Mouse (Mus musculus) ES-E14 (cell line): Measurements from ENCODE around the gene Dcbld2.

Source experiments
- HCFC1 ChIP-seq: IDR thresholded peaks from 2 replicates; pipeline ENCODE4 v1.6.1; 2012; ENCODE audit warnings: low read length, inconsistent platforms, borderline replicate concordance; ENCODE audit not compliant: insufficient read depth
- MAFK ChIP-seq: IDR thresholded peaks from 2 replicates; pipeline ENCODE4 v1.6.1; 2014; ENCODE audit warnings: mild to moderate bottlenecking, low read depth, low read length, inconsistent platforms; ENCODE audit not compliant: insufficient read depth
- ZC3H11A ChIP-seq: IDR thresholded peaks from 2 replicates; pipeline ENCODE4 v1.6.1; 2012; ENCODE audit warnings: low read depth, mild to moderate bottlenecking, inconsistent platforms, low read length, borderline replicate concordance

DNA sequence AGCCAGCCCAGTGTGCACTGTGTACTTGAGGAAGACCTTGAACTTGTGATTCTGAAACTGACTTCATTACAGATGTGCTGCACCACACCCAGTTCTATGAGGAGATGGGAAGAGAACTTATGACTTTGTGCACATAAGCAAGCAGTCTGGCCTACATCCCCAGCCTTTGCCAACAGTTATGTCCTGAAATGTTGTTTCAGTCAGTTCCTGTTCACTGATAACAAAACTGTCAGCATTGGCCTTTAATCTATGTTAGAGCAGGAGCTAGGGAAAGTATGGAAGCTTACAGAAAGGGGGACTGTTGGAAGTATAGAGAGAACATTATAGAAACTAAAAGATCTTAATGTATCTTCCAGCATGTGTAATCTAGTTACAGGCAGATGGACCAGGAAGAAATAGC is 45.6 kb downstream of the Dcbld2 start:
- TF ChIP-seq MAFK (no peak), ZC3H11A (no peak), HCFC1 (no peak)
